Mouse (Mus musculus): ENCODE measurements around the gene Snx1. TPM values are rescaled to one million over a fixed set of nuclear protein-coding genes. Genes with fewer than 3 reads are reported as not detected.

Gene Snx1
- total RNA-seq, 1 experiment: 42.4 TPM

GRCm38 (mm10) chr9:66091327-66092231 is 34.8 kb downstream of the Snx1 start:
- Histone ChIP-seq H3K9ac (ENCODE audit: insufficient read depth, low read depth, low read length, poor library complexity, severe bottlenecking) (no peak overlapping the region), H3K4me1 (ENCODE audit: control insufficient read depth in 2 of 2, insufficient read depth in 2 of 2, low read length in 2 of 2, poor library complexity in 1 of 2) (peaks cover 0 to 4% of the 10 kb centered on the region in 2 experiments; a peak in 2 of 4 replicates), H3K27ac (ENCODE audit: insufficient read depth, low read depth, low read length, poor library complexity, severe bottlenecking) (no peak overlapping the region), H3K36me3 (ENCODE audit: control insufficient read depth, insufficient read depth, low read length, poor library complexity, severe bottlenecking) (0 out of 2 replicates have a peak, but pooled peaks cover 6% of the 10 kb centered on the region), H3K9me3 (ENCODE audit: control insufficient read depth, insufficient read depth, low read depth, low read length) (no peaks in the 10 kb centered on the region), H3K4me3 (ENCODE audit: insufficient read depth in 1 of 2, low read depth in 1 of 2, low read length in 2 of 2, poor library complexity in 1 of 2, severe bottlenecking in 1 of 2) (no peak overlapping the region)
- TF ChIP-seq ZC3H11A (IDR thresholded peaks at IDR 0.05; ENCODE audit: borderline replicate concordance, low read depth, low read length) (no peak), CHD2 (IDR thresholded peaks at IDR 0.05; ENCODE audit: low read depth, low read length) (no peak), HCFC1 (IDR thresholded peaks at IDR 0.05; ENCODE audit: borderline replicate concordance, insufficient read depth, low read length) (no peak), ZNF384 (IDR thresholded peaks at IDR 0.05; ENCODE audit: low read depth, low read length) (no peak)
- no peak for DNase-seq (ENCODE audit: low read depth, low spot score)
- in situ Hi-C loops (cut with MboI; ENCODE audit: low sequenced_read_pairs in 2 of 2, unreplicated experiment in 2 of 2): no loop called here

- TF ChIP-seq ZNF384 (IDR thresholded peaks at IDR 0.05; ENCODE audit: low read depth, low read length) (no peak), HCFC1 (IDR thresholded peaks at IDR 0.05; ENCODE audit: borderline replicate concordance, insufficient read depth, low read length) (no peak), CHD2 (IDR thresholded peaks at IDR 0.05; ENCODE audit: low read depth, low read length) (no peak), ZC3H11A (IDR thresholded peaks at IDR 0.05; ENCODE audit: borderline replicate concordance, low read depth, low read length) (no peak), MAFK (IDR thresholded peaks at IDR 0.05; ENCODE audit: insufficient read depth, low read depth, low read length) (no peak)
- in situ Hi-C loops (cut with MboI; ENCODE audit: low sequenced_read_pairs in 2 of 2, unreplicated experiment in 2 of 2): no loop called here
- DNase-seq (ENCODE audit: low read depth, low spot score): no peak
Observed at GRCm38 (mm10) chr9:66090593-66091244, 35.7 kb downstream of the Snx1 start.

GRCm38 (mm10) chr9:66088411-66088810 is 38.0 kb downstream of the Snx1 start:
- TF ChIP-seq CHD2 (IDR thresholded peaks at IDR 0.05; ENCODE audit: low read depth, low read length): no peak
- no peak for TF ChIP-seq MAFK (IDR thresholded peaks at IDR 0.05; ENCODE audit: insufficient read depth, low read depth, low read length)
- no peak for TF ChIP-seq HCFC1 (IDR thresholded peaks at IDR 0.05; ENCODE audit: borderline replicate concordance, insufficient read depth, low read length)
- TF ChIP-seq ZNF384 (IDR thresholded peaks at IDR 0.05; ENCODE audit: low read depth, low read length): no peak
- TF ChIP-seq ZC3H11A (IDR thresholded peaks at IDR 0.05; ENCODE audit: borderline replicate concordance, low read depth, low read length): no peak
- H3K36me3 ChIP-seq (ENCODE audit: control insufficient read depth, insufficient read depth, low read length, poor library complexity, severe bottlenecking): 0 out of 2 replicates have a peak, but pooled peaks cover 2% of the 10 kb centered on the region
- in situ Hi-C loops (cut with MboI; ENCODE audit: low sequenced_read_pairs in 2 of 2, unreplicated experiment in 2 of 2): no loop called here
- peaks cover 0 to 2% of the 10 kb centered on the region in 2 experiments; a peak in 1 of 4 replicates for H3K4me1 ChIP-seq (ENCODE audit: control insufficient read depth in 2 of 2, insufficient read depth in 2 of 2, low read length in 2 of 2, poor library complexity in 1 of 2)
- H3K9me3 ChIP-seq (ENCODE audit: control insufficient read depth, insufficient read depth, low read depth, low read length): no peaks in the 10 kb centered on the region
- no peak overlapping the region for H3K4me3 ChIP-seq (ENCODE audit: insufficient read depth in 1 of 2, low read depth in 1 of 2, low read length in 2 of 2, poor library complexity in 1 of 2, severe bottlenecking in 1 of 2)
- no peak overlapping the region for H3K9ac ChIP-seq (ENCODE audit: insufficient read depth, low read depth, low read length, poor library complexity, severe bottlenecking)
- DNase-seq (ENCODE audit: low read depth, low spot score): peak; percentile 50
- no peak overlapping the region for H3K27ac ChIP-seq (ENCODE audit: insufficient read depth, low read depth, low read length, poor library complexity, severe bottlenecking)

More at GRCm38 (mm10) chr9:66090593-66091244, 35.7 kb downstream of the Snx1 start:
- Histone ChIP-seq H3K9me3 (ENCODE audit: control insufficient read depth, insufficient read depth, low read depth, low read length) (no peaks in the 10 kb centered on the region), H3K27ac (ENCODE audit: insufficient read depth, low read depth, low read length, poor library complexity, severe bottlenecking) (no peak overlapping the region), H3K4me3 (ENCODE audit: insufficient read depth in 1 of 2, low read depth in 1 of 2, low read length in 2 of 2, poor library complexity in 1 of 2, severe bottlenecking in 1 of 2) (no peak overlapping the region), H3K4me1 (ENCODE audit: control insufficient read depth in 2 of 2, insufficient read depth in 2 of 2, low read length in 2 of 2, poor library complexity in 1 of 2) (peaks cover 0 to 6% of the 10 kb centered on the region in 2 experiments; a peak in 2 of 4 replicates), H3K36me3 (ENCODE audit: control insufficient read depth, insufficient read depth, low read length, poor library complexity, severe bottlenecking) (0 out of 2 replicates have a peak, but pooled peaks cover 6% of the 10 kb centered on the region), H3K9ac (ENCODE audit: insufficient read depth, low read depth, low read length, poor library complexity, severe bottlenecking) (no peak overlapping the region)

GRCm38 (mm10) chr9:66087062-66087461 is 39.3 kb downstream of the Snx1 start:
- Histone ChIP-seq H3K9ac (ENCODE audit: insufficient read depth, low read depth, low read length, poor library complexity, severe bottlenecking) (no peak overlapping the region), H3K4me1 (ENCODE audit: control insufficient read depth in 2 of 2, insufficient read depth in 2 of 2, low read length in 2 of 2, poor library complexity in 1 of 2) (peaks cover 0 to 2% of the 10 kb centered on the region in 2 experiments; a peak in 1 of 4 replicates), H3K4me3 (ENCODE audit: insufficient read depth in 1 of 2, low read depth in 1 of 2, low read length in 2 of 2, poor library complexity in 1 of 2, severe bottlenecking in 1 of 2) (no peak overlapping the region), H3K36me3 (ENCODE audit: control insufficient read depth, insufficient read depth, low read length, poor library complexity, severe bottlenecking) (no peaks in the 10 kb centered on the region), H3K27ac (ENCODE audit: insufficient read depth, low read depth, low read length, poor library complexity, severe bottlenecking) (no peak overlapping the region), H3K9me3 (ENCODE audit: control insufficient read depth, insufficient read depth, low read depth, low read length) (no peaks in the 10 kb centered on the region)
- TF ChIP-seq ZC3H11A (IDR thresholded peaks at IDR 0.05; ENCODE audit: borderline replicate concordance, low read depth, low read length) (no peak), HCFC1 (IDR thresholded peaks at IDR 0.05; ENCODE audit: borderline replicate concordance, insufficient read depth, low read length) (no peak), CHD2 (IDR thresholded peaks at IDR 0.05; ENCODE audit: low read depth, low read length) (no peak), MAFK (IDR thresholded peaks at IDR 0.05; ENCODE audit: insufficient read depth, low read depth, low read length) (no peak), ZNF384 (IDR thresholded peaks at IDR 0.05; ENCODE audit: low read depth, low read length) (no peak)
- DNase-seq (ENCODE audit: low read depth, low spot score): no peak
- in situ Hi-C loops (cut with MboI; ENCODE audit: low sequenced_read_pairs in 2 of 2, unreplicated experiment in 2 of 2): no loop called here

Measured in ES-E14 (cell line).